Mouse (Mus musculus): ENCODE measurements at regions not wholly inside any gene's neighbourhood (a gene's known extent, or its start where the extent isn't known, plus 50 kb on each side); places are given as distances from the start of the nearest gene placed in this dataset.

- Histone ChIP-seq H3K27ac (ENCODE audit: insufficient read depth, low read length) (no peak overlapping the region), H3K4me1 (ENCODE audit: control insufficient read depth, insufficient read depth, low read length) (peaks cover 3% of the 10 kb centered on the region; the same call in 1 of the 2 replicates), H3K4me3 (ENCODE audit: insufficient read depth, low read length) (no peak overlapping the region)
- TF ChIP-seq CTCF (IDR thresholded peaks at IDR 0.05; ENCODE audit: borderline replicate concordance, insufficient read depth, low read length) (no peak), POLR2A (IDR thresholded peaks at IDR 0.05; ENCODE audit: low read depth, low read length) (no peak)
These were observed 139.9 kb upstream of the Bcl6 start for GRCm38 (mm10) chr16:24128566-24128965.

GRCm38 (mm10) chr16:24124766-24125165 is 136.1 kb upstream of the Bcl6 start:
- Histone ChIP-seq H3K4me1 (ENCODE audit: control insufficient read depth, insufficient read depth, low read length) (no peaks in the 10 kb centered on the region), H3K4me3 (ENCODE audit: insufficient read depth, low read length) (no peak overlapping the region), H3K27ac (ENCODE audit: insufficient read depth, low read length) (no peak overlapping the region)
- no peak for TF ChIP-seq CTCF (IDR thresholded peaks at IDR 0.05; ENCODE audit: borderline replicate concordance, insufficient read depth, low read length)
- no peak for TF ChIP-seq POLR2A (IDR thresholded peaks at IDR 0.05; ENCODE audit: low read depth, low read length)

GRCm38 (mm10) chr16:24124083-24124482 is 135.4 kb upstream of the Bcl6 start:
- no peak for TF ChIP-seq CTCF (IDR thresholded peaks at IDR 0.05; ENCODE audit: borderline replicate concordance, insufficient read depth, low read length)
- no peak for TF ChIP-seq POLR2A (IDR thresholded peaks at IDR 0.05; ENCODE audit: low read depth, low read length)
- Histone ChIP-seq H3K27ac (ENCODE audit: insufficient read depth, low read length) (no peak overlapping the region), H3K4me3 (ENCODE audit: insufficient read depth, low read length) (no peak overlapping the region), H3K4me1 (ENCODE audit: control insufficient read depth, insufficient read depth, low read length) (no peaks in the 10 kb centered on the region)

- no peaks in the 10 kb centered on the region for H3K4me1 ChIP-seq (ENCODE audit: control insufficient read depth, insufficient read depth, low read length)
- H3K27ac ChIP-seq (ENCODE audit: insufficient read depth, low read length): no peak overlapping the region
- H3K4me3 ChIP-seq (ENCODE audit: insufficient read depth, low read length): no peak overlapping the region
- TF ChIP-seq POLR2A (IDR thresholded peaks at IDR 0.05; ENCODE audit: low read depth, low read length) (no peak), CTCF (IDR thresholded peaks at IDR 0.05; ENCODE audit: borderline replicate concordance, insufficient read depth, low read length) (no peak)
These were observed 133.0 kb upstream of the Bcl6 start for GRCm38 (mm10) chr16:24121633-24122032.

- TF ChIP-seq CTCF (IDR thresholded peaks at IDR 0.05; ENCODE audit: borderline replicate concordance, insufficient read depth, low read length): no peak
- TF ChIP-seq POLR2A (IDR thresholded peaks at IDR 0.05; ENCODE audit: low read depth, low read length): no peak
- H3K27ac ChIP-seq (ENCODE audit: insufficient read depth, low read length): no peak overlapping the region
- no peak overlapping the region for H3K4me3 ChIP-seq (ENCODE audit: insufficient read depth, low read length)
- H3K4me1 ChIP-seq (ENCODE audit: control insufficient read depth, insufficient read depth, low read length): no peaks in the 10 kb centered on the region
These were observed 132.2 kb upstream of the Bcl6 start for GRCm38 (mm10) chr16:24120836-24121235.

GRCm38 (mm10) chr16:24118487-24118886 is 129.8 kb upstream of the Bcl6 start:
- no peak overlapping the region for H3K4me3 ChIP-seq (ENCODE audit: insufficient read depth, low read length)
- H3K27ac ChIP-seq (ENCODE audit: insufficient read depth, low read length): no peak overlapping the region
- no peak for TF ChIP-seq CTCF (IDR thresholded peaks at IDR 0.05; ENCODE audit: borderline replicate concordance, insufficient read depth, low read length)
- TF ChIP-seq POLR2A (IDR thresholded peaks at IDR 0.05; ENCODE audit: low read depth, low read length): no peak
- no peaks in the 10 kb centered on the region for H3K4me1 ChIP-seq (ENCODE audit: control insufficient read depth, insufficient read depth, low read length)

GRCm38 (mm10) chr16:24102854-24103690 is 114.4 kb upstream of the Bcl6 start:
- no peaks in the 10 kb centered on the region for H3K4me1 ChIP-seq (ENCODE audit: control insufficient read depth, insufficient read depth, low read length)
- TF ChIP-seq POLR2A (IDR thresholded peaks at IDR 0.05; ENCODE audit: low read depth, low read length) (no peak), CTCF (IDR thresholded peaks at IDR 0.05; ENCODE audit: borderline replicate concordance, insufficient read depth, low read length) (no peak)
- H3K27ac ChIP-seq (ENCODE audit: insufficient read depth, low read length): no peak overlapping the region
- H3K4me3 ChIP-seq (ENCODE audit: insufficient read depth, low read length): no peak overlapping the region

GRCm38 (mm10) chr16:24097596-24097995 is 108.9 kb upstream of the Bcl6 start:
- Histone ChIP-seq H3K4me1 (ENCODE audit: control insufficient read depth, insufficient read depth, low read length) (peaks cover 8% of the 10 kb centered on the region; the same call in 1 of the 2 replicates), H3K27ac (ENCODE audit: insufficient read depth, low read length) (no peak overlapping the region), H3K4me3 (ENCODE audit: insufficient read depth, low read length) (no peak overlapping the region)
- no peak for TF ChIP-seq CTCF (IDR thresholded peaks at IDR 0.05; ENCODE audit: borderline replicate concordance, insufficient read depth, low read length)
- no peak for TF ChIP-seq POLR2A (IDR thresholded peaks at IDR 0.05; ENCODE audit: low read depth, low read length)

- H3K4me3 ChIP-seq (ENCODE audit: insufficient read depth, low read length): no peak overlapping the region
- H3K27ac ChIP-seq (ENCODE audit: insufficient read depth, low read length): no peak overlapping the region
- H3K4me1 ChIP-seq (ENCODE audit: control insufficient read depth, insufficient read depth, low read length): peaks cover 11% of the 10 kb centered on the region; the same call in 1 of the 2 replicates
- TF ChIP-seq CTCF (IDR thresholded peaks at IDR 0.05; ENCODE audit: borderline replicate concordance, insufficient read depth, low read length): no peak
- TF ChIP-seq POLR2A (IDR thresholded peaks at IDR 0.05; ENCODE audit: low read depth, low read length): no peak
These were observed 107.4 kb upstream of the Bcl6 start for GRCm38 (mm10) chr16:24096076-24096475.

- Histone ChIP-seq H3K4me3 (ENCODE audit: insufficient read depth, low read length) (no peak overlapping the region), H3K4me1 (ENCODE audit: control insufficient read depth, insufficient read depth, low read length) (peaks cover 11% of the 10 kb centered on the region; the same call in 1 of the 2 replicates), H3K27ac (ENCODE audit: insufficient read depth, low read length) (no peak overlapping the region)
- TF ChIP-seq POLR2A (IDR thresholded peaks at IDR 0.05; ENCODE audit: low read depth, low read length) (no peak), CTCF (IDR thresholded peaks at IDR 0.05; ENCODE audit: borderline replicate concordance, insufficient read depth, low read length) (no peak)
These were observed 107.0 kb upstream of the Bcl6 start for GRCm38 (mm10) chr16:24095630-24096029.

Data from embryonic fibroblast, embryonic 13.5 days (primary cell).